Mouse (Mus musculus) MEL-GATA-1-ER (cell line): Measurements from ENCODE around the gene Psmb9.

ENCODE experiments used
- DNase-seq: peaks from one replicate; pipeline ENCODE4 v3.0.0-alpha.2; 2012; ENCODE audit warnings: low read depth; ENCODE audit errors: extremely low read depth

Psmb9 gene

GRCm38 (mm10) chr17:34140240-34140639, 47.3 kb downstream of the Psmb9 start:
- no peak for DNase-seq

GRCm38 (mm10) chr17:34139416-34139815, 48.1 kb downstream of the Psmb9 start:
- DNase-seq = no peak

- no peak for DNase-seq
These were observed 48.9 kb downstream of the Psmb9 start for GRCm38 (mm10) chr17:34138655-34139054.

- no peak for DNase-seq
These were observed 50.0 kb downstream of the Psmb9 start for GRCm38 (mm10) chr17:34137601-34138000.

GRCm38 (mm10) chr17:34135297-34136224, 52.0 kb downstream of the Psmb9 start:
- peak; percentile 98 for DNase-seq

GRCm38 (mm10) chr17:34134451-34134850, 53.1 kb downstream of the Psmb9 start:
- DNase-seq = no peak

- DNase-seq = no peak
These were observed 54.3 kb downstream of the Psmb9 start for GRCm38 (mm10) chr17:34133289-34133688.
